Mouse (Mus musculus) midbrain, postnatal 0 days (tissue): Measurements from ENCODE around the gene Vdac1. TPM values are rescaled to one million over a fixed set of nuclear protein-coding genes. Genes with fewer than 3 reads are reported as not detected.
A peak's percentile ranks its signal among the peaks of the same experiment; 100 is the strongest.

ENCODE experiments used
- ATAC-seq: fragments of 200-750 bp; cut with Nextera tagmentation; 2 replicates; pipeline ENCODE4 v1.8.0; 2017; ENCODE audit warnings: moderate number of reproducible peaks, mild to moderate bottlenecking, moderate TSS enrichment, moderate library complexity; ENCODE audit not compliant: low FRiP score
- DNase-seq: peaks from one replicate; pipeline ENCODE4 v3.0.0-alpha.2; 2015; ENCODE audit warnings: low spot score
- H3K27ac ChIP-seq: fragments of 300-500 bp; sonication (generic); 2 replicates; pipeline ENCODE4 v1.5.1; 2014; ENCODE audit warnings: low read depth, mild to moderate bottlenecking, low read length, mixed read lengths
- H3K27me3 ChIP-seq: fragments of 300-500 bp; sonication (generic); 2 replicates; pipeline ENCODE4 v1.6.1; 2014; ENCODE audit warnings: low read length, control low read depth, mixed read lengths; ENCODE audit not compliant: insufficient read depth
- H3K36me3 ChIP-seq: fragments of 300-500 bp; sonication (generic); 2 replicates; pipeline ENCODE4 v1.6.1; 2014; ENCODE audit warnings: low read length, control low read depth, mixed read lengths; ENCODE audit not compliant: insufficient read depth
- H3K4me1 ChIP-seq: fragments of 300-500 bp; sonication (generic); 2 replicates; pipeline ENCODE4 v1.6.1; 2014; ENCODE audit warnings: mild to moderate bottlenecking, control low read depth, antibody characterized with exemption, low read length, mixed read lengths; ENCODE audit not compliant: insufficient read depth
- H3K4me2 ChIP-seq: fragments of 300-500 bp; sonication (generic); 2 replicates; pipeline ENCODE4 v1.6.1; 2014; ENCODE audit warnings: low read depth, mild to moderate bottlenecking, low read length, mixed read lengths; ENCODE audit not compliant: poor library complexity, severe bottlenecking
- H3K4me3 ChIP-seq: fragments of 300-500 bp; sonication (generic); 2 replicates; pipeline ENCODE4 v1.5.1; 2014; ENCODE audit warnings: low read depth, mild to moderate bottlenecking, low read length, moderate library complexity
- H3K9ac ChIP-seq: fragments of 300-500 bp; sonication (generic); replicated peaks from 2 replicates; pipeline ENCODE4 v1.6.1; 2014; ENCODE audit warnings: mild to moderate bottlenecking, low read length, moderate library complexity, mixed read lengths; ENCODE audit not compliant: poor library complexity, severe bottlenecking
- H3K9me3 ChIP-seq: fragments of 300-500 bp; sonication (generic); 2 replicates; pipeline ENCODE4 v1.6.1; 2016; ENCODE audit warnings: low read length, control low read depth
- CTCF ChIP-seq: IDR thresholded peaks from 2 replicates; pipeline ENCODE4 v1.5.1; 2016; ENCODE audit warnings: antibody characterized with exemption, mild to moderate bottlenecking
- WGBS: fragments of 180-500 bp; shearing (Covaris S2); extraction: QIAGEN DNeasy Blood & Tissue Kit; methylation state at CpG from one replicate; pipeline ENCODE4 v1.1.7; 2014; 5-methylcytosine and 5-hydroxymethylcytosine counted together
- polyA plus RNA-seq: library from polyadenylated mRNA; unstranded; fragments of >200 nt; fragmentation: Nextera tagmentation; extraction: Ambion mirVana; gene quantifications from 2 replicates; pipeline ENCODE4 v1.2.1, GENCODE M21; 2015
- total RNA-seq: library from RNA; depleted of rRNA; stranded (reverse); fragments of >200 nt; gene quantifications from 2 replicates; pipeline ENCODE4 v1.2.3, GENCODE M21; 2014

Gene Vdac1
- total and polyA plus RNA-seq, 2 experiments from 2014 or later, result 337 to 412 TPM

DNA sequence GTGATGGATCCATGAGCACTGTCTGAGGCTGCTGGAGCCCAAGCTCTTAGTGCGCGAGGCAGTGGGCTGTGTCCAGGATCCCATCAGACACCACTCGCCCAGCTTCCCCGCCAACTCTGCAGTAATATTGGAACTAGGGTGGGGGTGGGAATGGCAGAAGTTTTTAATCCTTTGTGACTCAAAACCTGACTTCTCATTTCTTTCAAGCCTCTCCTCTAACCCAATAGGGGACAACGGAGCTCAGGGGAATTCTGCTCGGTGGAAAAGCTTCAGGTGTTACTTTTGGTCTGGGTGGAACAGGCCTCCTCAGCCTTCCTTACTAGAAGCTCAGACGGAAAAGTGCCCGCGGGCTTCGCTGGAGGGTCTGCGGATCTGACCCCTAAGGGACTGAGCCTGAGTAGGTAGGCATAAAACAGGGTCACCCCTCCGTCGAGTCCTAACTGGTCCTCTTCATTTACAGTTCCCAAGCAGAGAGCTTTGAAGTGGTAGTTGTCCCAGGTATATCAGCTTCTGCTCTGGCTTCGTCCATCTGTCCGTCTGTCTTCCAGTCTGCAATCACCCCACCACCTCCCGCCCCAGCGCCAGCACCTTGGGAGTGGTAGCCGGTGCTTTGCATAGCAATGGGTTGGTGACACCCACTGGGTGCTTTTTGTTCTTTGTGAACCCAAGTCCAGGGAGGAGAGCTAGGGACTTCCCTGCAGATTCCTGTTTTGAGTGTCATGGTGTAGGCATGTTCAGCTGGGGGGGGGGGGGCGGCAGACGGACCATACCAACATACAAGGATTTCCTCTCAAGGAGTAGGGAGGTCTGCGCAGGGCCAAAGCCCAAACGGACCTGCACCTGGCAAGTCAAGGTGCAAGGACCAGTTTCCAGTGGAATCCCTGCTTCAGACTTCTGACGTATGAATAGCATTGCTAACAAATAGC, 36.0 kb upstream of the Vdac1 start:
- H3K4me3 ChIP-seq, result no peak overlapping the region
- no peaks in the 10 kb centered on the region for H3K27me3 ChIP-seq
- TF ChIP-seq CTCF, result no peak
- 54% methylated on average over 23 of the region's 23 CpGs for WGBS
- DNase-seq (no peak), ATAC-seq (no peak)
- no peak overlapping the region for H3K4me2 ChIP-seq
- no peaks in the 10 kb centered on the region for H3K9me3 ChIP-seq
- H3K4me1 ChIP-seq, result no peaks in the 10 kb centered on the region
- H3K27ac ChIP-seq, result no peak overlapping the region
- no peak overlapping the region for H3K9ac ChIP-seq
- H3K36me3 ChIP-seq, result no peaks in the 10 kb centered on the region

GRCm38 (mm10) chr11:52327313-52327712, 33.3 kb upstream of the Vdac1 start:
- no peak for DNase-seq
- TF ChIP-seq CTCF, result no peak
- H3K9ac ChIP-seq, result no peak overlapping the region
- H3K4me3 ChIP-seq, result no peak overlapping the region
- no peak for ATAC-seq
- H3K4me1 ChIP-seq, result no peaks in the 10 kb centered on the region
- no peak overlapping the region for H3K4me2 ChIP-seq
- H3K27ac ChIP-seq, result no peak overlapping the region
- 60% methylated on average over 3 of the region's 3 CpGs for WGBS
- H3K27me3 ChIP-seq, result no peaks in the 10 kb centered on the region
- no peaks in the 10 kb centered on the region for H3K36me3 ChIP-seq
- H3K9me3 ChIP-seq, result no peaks in the 10 kb centered on the region

GRCm38 (mm10) chr11:52332421-52333118, 28.1 kb upstream of the Vdac1 start:
- 37% methylated on average over 16 of the region's 16 CpGs for whole genome bisulfite sequencing
- H3K9ac ChIP-seq, result no peak overlapping the region
- H3K4me2 ChIP-seq, result no peak overlapping the region
- H3K9me3 ChIP-seq, result no peaks in the 10 kb centered on the region
- DNase-seq, result peak; percentile 58
- no peaks in the 10 kb centered on the region for H3K27me3 ChIP-seq
- H3K36me3 ChIP-seq, result no peaks in the 10 kb centered on the region
- H3K4me3 ChIP-seq, result no peak overlapping the region
- no peak for TF ChIP-seq CTCF
- ATAC-seq, result peak; percentile 44; the same call in 1 of the 2 replicates
- H3K4me1 ChIP-seq, result no peaks in the 10 kb centered on the region; the same call in 1 of the 2 replicates
- H3K27ac ChIP-seq, result no peak overlapping the region

DNA sequence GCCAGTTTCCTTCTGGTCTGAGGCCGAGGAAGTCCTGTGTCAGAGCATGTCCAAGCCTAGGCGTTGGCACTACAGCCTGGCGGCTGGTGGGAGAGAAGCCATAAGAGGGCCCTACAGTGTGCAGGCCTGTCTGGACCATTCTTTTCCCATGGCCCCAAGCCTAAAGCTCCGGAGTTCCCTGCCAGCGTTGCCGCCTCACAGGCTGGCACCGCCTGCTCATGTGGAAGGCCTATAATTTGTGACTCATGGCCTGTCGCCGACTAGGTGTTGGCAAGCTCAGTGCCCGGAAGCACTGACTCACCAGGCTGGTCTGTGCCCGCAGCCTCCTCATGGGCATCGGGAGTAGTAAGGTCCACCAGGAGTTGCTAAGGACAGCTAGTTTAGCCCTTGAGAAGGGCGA, 27.0 kb upstream of the Vdac1 start:
- Histone ChIP-seq H3K9me3 (no peaks in the 10 kb centered on the region), H3K27ac (no peak overlapping the region), H3K27me3 (no peaks in the 10 kb centered on the region), H3K36me3 (no peaks in the 10 kb centered on the region), H3K4me2 (no peak overlapping the region), H3K4me1 (peaks cover 3% of the 10 kb centered on the region; the same call in 1 of the 2 replicates), H3K9ac (no peak overlapping the region), H3K4me3 (no peak overlapping the region)
- WGBS, result 83% methylated on average over 13 of the region's 13 CpGs
- no peak for TF ChIP-seq CTCF
- DNase-seq (peak; percentile 85), ATAC-seq (peak; percentile 52; the same call in 1 of the 2 replicates)

- ATAC-seq (no peak), DNase-seq (no peak)
- H3K27ac ChIP-seq, result no peak overlapping the region
- H3K4me2 ChIP-seq, result no peak overlapping the region
- H3K9ac ChIP-seq, result no peak overlapping the region
- no peaks in the 10 kb centered on the region for H3K36me3 ChIP-seq
- H3K4me1 ChIP-seq, result peaks cover 3% of the 10 kb centered on the region; the same call in 1 of the 2 replicates
- H3K9me3 ChIP-seq, result no peaks in the 10 kb centered on the region
- TF ChIP-seq CTCF, result peak; percentile 21; the same call in 1 of the 2 replicates
- WGBS, result 88% methylated on average over 4 of the region's 4 CpGs
- no peak overlapping the region for H3K4me3 ChIP-seq
- H3K27me3 ChIP-seq, result no peaks in the 10 kb centered on the region
Measured at GRCm38 (mm10) chr11:52335263-52335662, 25.4 kb upstream of the Vdac1 start.

- 82% methylated on average over 7 of the region's 7 CpGs for WGBS
- ATAC-seq, result no peak
- H3K36me3 ChIP-seq, result no peaks in the 10 kb centered on the region
- peaks cover 3% of the 10 kb centered on the region; the same call in 1 of the 2 replicates for H3K4me1 ChIP-seq
- no peak overlapping the region for H3K9ac ChIP-seq
- no peaks in the 10 kb centered on the region for H3K27me3 ChIP-seq
- no peak overlapping the region for H3K4me3 ChIP-seq
- no peak overlapping the region for H3K4me2 ChIP-seq
- H3K27ac ChIP-seq, result no peak overlapping the region
- DNase-seq, result no peak
- TF ChIP-seq CTCF, result no peak
- H3K9me3 ChIP-seq, result no peaks in the 10 kb centered on the region
Measured at GRCm38 (mm10) chr11:52335924-52336323, 24.7 kb upstream of the Vdac1 start.
